Mouse (Mus musculus) midbrain, embryonic 15.5 days (tissue): ENCODE results near the gene Clip1. TPM values are rescaled to one million over a fixed set of nuclear protein-coding genes. Genes with fewer than 3 reads are reported as not detected.
"Not testable (repeated sequence)": the region's sequence is repeated elsewhere in the genome, so short reads cannot be mapped to it uniquely, and the experiment has no call there.

Experiments used
- ATAC-seq: fragments of 200-750 bp; cut with Nextera tagmentation; replicated peaks from 2 replicates; pipeline ENCODE4 v1.8.0; 2017; ENCODE audit warnings: moderate TSS enrichment
- H3K27ac ChIP-seq: fragments of 300-500 bp; sonication (generic); 2 replicates; pipeline ENCODE4 v1.5.1; 2015; ENCODE audit warnings: mild to moderate bottlenecking, inconsistent platforms
- H3K27me3 ChIP-seq: fragments of 300-500 bp; sonication (generic); replicated peaks from 2 replicates; pipeline ENCODE4 v1.6.1; 2015; ENCODE audit warnings: inconsistent platforms
- H3K36me3 ChIP-seq: fragments of 300-500 bp; sonication (generic); replicated peaks from 2 replicates; pipeline ENCODE4 v1.6.1; 2015; ENCODE audit warnings: inconsistent platforms
- H3K4me1 ChIP-seq: fragments of 300-500 bp; sonication (generic); 2 replicates; pipeline ENCODE4 v1.6.1; 2015; ENCODE audit warnings: inconsistent platforms
- H3K4me2 ChIP-seq: fragments of 300-500 bp; sonication (generic); 2 replicates; pipeline ENCODE4 v1.6.1; 2015; ENCODE audit warnings: inconsistent platforms, mild to moderate bottlenecking, moderate library complexity
- H3K4me3 ChIP-seq: fragments of 300-500 bp; sonication (generic); 2 replicates; pipeline ENCODE4 v1.5.1; 2015; ENCODE audit warnings: mild to moderate bottlenecking, inconsistent platforms
- H3K9ac ChIP-seq: fragments of 300-500 bp; sonication (generic); 2 replicates; pipeline ENCODE4 v1.6.1; 2015; ENCODE audit warnings: mild to moderate bottlenecking, inconsistent platforms
- H3K9me3 ChIP-seq: fragments of 300-500 bp; sonication (generic); 2 replicates; pipeline ENCODE4 v1.6.1; 2016; ENCODE audit warnings: inconsistent platforms
- WGBS: fragments of 180-500 bp; shearing (Covaris S2); methylation state at CpG from one replicate; pipeline ENCODE4 v1.1.7; 2015; ENCODE audit warnings: mixed read lengths; 5-methylcytosine and 5-hydroxymethylcytosine counted together
- polyA plus RNA-seq: library from polyadenylated mRNA; unstranded; fragments of >200 nt; fragmentation: Nextera tagmentation; extraction: Ambion mirVana; gene quantifications from 2 replicates; pipeline ENCODE4 v1.2.1, GENCODE M21; 2015

Clip1 gene
- 85.5 and 91.5 TPM in 2 replicates for polyA plus RNA-seq

GRCm38 (mm10) chr5:123684221-123685144 is at the start of gene Clip1:
Gene Clip1 (minus strand): TSS chr5:123684618.
- H3K9ac ChIP-seq = peak within 1 kb of the TSS; percentile 98
- no peaks in the 10 kb centered on the region for H3K27me3 ChIP-seq
- H3K4me2 ChIP-seq = peak within 1 kb of the TSS; percentile 72
- peak within 1 kb of the TSS; percentile 95 for H3K4me3 ChIP-seq
- under 1% methylated on average over 64 of the region's 64 CpGs for WGBS
- H3K9me3 ChIP-seq = no peaks in the 10 kb centered on the region
- ATAC-seq = peak; percentile 84
- H3K27ac ChIP-seq = peak within 1 kb of the TSS; percentile 99
- no peaks in the 10 kb centered on the region for H3K36me3 ChIP-seq
- peaks cover 34% of the 10 kb centered on the region for H3K4me1 ChIP-seq

GRCm38 (mm10) chr5:123730981-123731380 is 46.6 kb upstream of the Clip1 start:
- Histone ChIP-seq H3K27me3 (no peaks in the 10 kb centered on the region), H3K4me2 (no peak overlapping the region), H3K4me3 (no peak overlapping the region), H3K9ac (no peak overlapping the region), H3K9me3 (no peaks in the 10 kb centered on the region), H3K36me3 (peaks cover 64% of the 10 kb centered on the region), H3K4me1 (no peaks in the 10 kb centered on the region), H3K27ac (no peak overlapping the region)
- no peak for ATAC-seq
- WGBS = 97% methylated on average over 2 of the region's 2 CpGs

- peaks cover 12% of the 10 kb centered on the region for H3K36me3 ChIP-seq
- 90% methylated on average over 7 of the region's 7 CpGs for WGBS
- H3K4me1 ChIP-seq = peaks cover 12% of the 10 kb centered on the region
- H3K27me3 ChIP-seq, H3K27ac ChIP-seq, H3K4me3 ChIP-seq, ATAC-seq, H3K9ac ChIP-seq, H3K9me3 ChIP-seq, H3K4me2 ChIP-seq: not testable (repeated sequence)
These were observed 39.4 kb upstream of the Clip1 start for GRCm38 (mm10) chr5:123723816-123724215.

GRCm38 (mm10) chr5:123720328-123721311 is 36.2 kb upstream of the Clip1 start, which contains the start of gene Zcchc8:
Gene Zcchc8 (minus strand): TSS chr5:123721100.
- peak within 1 kb of the TSS; percentile 91 for H3K27ac ChIP-seq
- H3K36me3 ChIP-seq = 0 out of 2 replicates have a peak, but pooled peaks cover 4% of the 10 kb centered on the region
- WGBS = under 1% methylated on average over 83 of the region's 83 CpGs
- no peaks in the 10 kb centered on the region for H3K9me3 ChIP-seq
- H3K9ac ChIP-seq = peak within 1 kb of the TSS; percentile 82
- H3K4me1 ChIP-seq = peaks cover 31% of the 10 kb centered on the region
- peak; percentile 100 for ATAC-seq
- peak within 1 kb of the TSS; percentile 91 for H3K4me3 ChIP-seq
- H3K4me2 ChIP-seq = peak within 1 kb of the TSS; percentile 72
- no peaks in the 10 kb centered on the region for H3K27me3 ChIP-seq

- Histone ChIP-seq H3K27me3 (no peaks in the 10 kb centered on the region), H3K27ac (no peak overlapping the region), H3K4me3 (no peak overlapping the region), H3K4me2 (no peak overlapping the region), H3K9me3 (no peaks in the 10 kb centered on the region), H3K4me1 (peaks cover 27% of the 10 kb centered on the region), H3K9ac (no peak overlapping the region), H3K36me3 (peaks cover 50% of the 10 kb centered on the region)
- no peak for ATAC-seq
- WGBS = 86% methylated on average over 4 of the region's 4 CpGs
These were observed 30.2 kb upstream of the Clip1 start for GRCm38 (mm10) chr5:123714622-123715021.

GRCm38 (mm10) chr5:123713782-123714181 is 29.4 kb upstream of the Clip1 start:
- H3K4me3 ChIP-seq = no peak overlapping the region
- WGBS = 96% methylated on average over 6 of the region's 6 CpGs
- ATAC-seq = no peak
- H3K27me3 ChIP-seq = no peaks in the 10 kb centered on the region
- no peak overlapping the region for H3K27ac ChIP-seq
- H3K4me2 ChIP-seq = no peak overlapping the region
- no peaks in the 10 kb centered on the region for H3K9me3 ChIP-seq
- peaks cover 18% of the 10 kb centered on the region for H3K4me1 ChIP-seq
- H3K36me3 ChIP-seq = peaks cover 57% of the 10 kb centered on the region
- no peak overlapping the region for H3K9ac ChIP-seq

- Histone ChIP-seq H3K9me3 (no peaks in the 10 kb centered on the region), H3K27ac (no peak overlapping the region), H3K4me2 (no peak overlapping the region), H3K4me1 (no peaks in the 10 kb centered on the region), H3K27me3 (no peaks in the 10 kb centered on the region), H3K9ac (no peak overlapping the region), H3K4me3 (no peak overlapping the region), H3K36me3 (peaks cover 85% of the 10 kb centered on the region)
- WGBS = 86% methylated on average over 4 of the region's 4 CpGs
- ATAC-seq = no peak
These were observed 25.2 kb upstream of the Clip1 start for GRCm38 (mm10) chr5:123709571-123709970.

- H3K36me3 ChIP-seq = peaks cover 84% of the 10 kb centered on the region
- H3K4me1 ChIP-seq = no peaks in the 10 kb centered on the region
- no peaks in the 10 kb centered on the region for H3K9me3 ChIP-seq
- H3K4me3 ChIP-seq = no peak overlapping the region
- WGBS = 93% methylated on average over 12 of the region's 12 CpGs
- no peak for ATAC-seq
- H3K4me2 ChIP-seq = no peak overlapping the region
- H3K9ac ChIP-seq = no peak overlapping the region
- no peaks in the 10 kb centered on the region for H3K27me3 ChIP-seq
- no peak overlapping the region for H3K27ac ChIP-seq
These were observed 24.2 kb upstream of the Clip1 start for GRCm38 (mm10) chr5:123708598-123708997.

GRCm38 (mm10) chr5:123700625-123701024 is 16.2 kb upstream of the Clip1 start:
- Histone ChIP-seq H3K9ac (no peak overlapping the region), H3K4me1 (no peaks in the 10 kb centered on the region), H3K4me3 (no peak overlapping the region), H3K9me3 (no peaks in the 10 kb centered on the region), H3K36me3 (peaks cover 48% of the 10 kb centered on the region), H3K4me2 (no peak overlapping the region), H3K27me3 (no peaks in the 10 kb centered on the region), H3K27ac (no peak overlapping the region)
- WGBS = 82% methylated on average over 11 of the region's 11 CpGs
- no peak for ATAC-seq

GRCm38 (mm10) chr5:123699198-123699597 is 14.8 kb upstream of the Clip1 start:
- Histone ChIP-seq H3K4me2 (no peak overlapping the region), H3K27ac (no peak overlapping the region), H3K4me1 (no peaks in the 10 kb centered on the region), H3K36me3 (peaks cover 36% of the 10 kb centered on the region), H3K4me3 (no peak overlapping the region), H3K27me3 (no peaks in the 10 kb centered on the region), H3K9me3 (no peaks in the 10 kb centered on the region), H3K9ac (no peak overlapping the region)
- no peak for ATAC-seq
- WGBS = 32% methylated on average over 3 of the region's 3 CpGs

- peaks cover 17% of the 10 kb centered on the region; the same call in 1 of the 2 replicates for H3K36me3 ChIP-seq
- no peak for ATAC-seq
- H3K27ac ChIP-seq = no peak overlapping the region
- 88% methylated on average over 4 of the region's 4 CpGs for WGBS
- no peaks in the 10 kb centered on the region for H3K9me3 ChIP-seq
- H3K4me3 ChIP-seq = no peak overlapping the region
- no peaks in the 10 kb centered on the region for H3K27me3 ChIP-seq
- H3K4me1 ChIP-seq = no peaks in the 10 kb centered on the region
- no peak overlapping the region for H3K9ac ChIP-seq
- H3K4me2 ChIP-seq = no peak overlapping the region
These were observed 12.5 kb upstream of the Clip1 start for GRCm38 (mm10) chr5:123696961-123697360.

GRCm38 (mm10) chr5:123696244-123696643 is 11.8 kb upstream of the Clip1 start:
- no peak for ATAC-seq
- WGBS = 93% methylated on average over 7 of the region's 7 CpGs
- Histone ChIP-seq H3K4me3 (no peak overlapping the region), H3K4me1 (no peaks in the 10 kb centered on the region), H3K4me2 (no peak overlapping the region), H3K36me3 (peaks cover 15% of the 10 kb centered on the region; the same call in 1 of the 2 replicates), H3K27ac (no peak overlapping the region), H3K9me3 (no peaks in the 10 kb centered on the region), H3K9ac (no peak overlapping the region), H3K27me3 (no peaks in the 10 kb centered on the region)
